ENCODE assay signal across 14 mouse cellular contexts in genomic region chr14:20668154-20668810, GRCm38 (mm10). TPM values are rescaled to one million over a fixed set of nuclear protein-coding genes. Genes with fewer than 3 reads are reported as not detected.
A peak's percentile ranks its signal among the peaks of the same experiment; 100 is the strongest.
DNase-seq lines count a peak whose midpoint lies in the region; ATAC-seq and TF ChIP-seq lines count a peak whose summit lies in the region.
"Had no signal": no experiment of that assay in that cellular context is flagged by ENCODE, and none has a peak within 500 bp of the region (broad histone marks: within the 10 kb centered on the region; RNA-seq: fewer than 3 reads in every experiment).

Synpo2l (minus strand) TSS chr14:20668354.

- no peak for TF ChIP-seq CTCF in heart, postnatal 0 days (IDR thresholded peaks at IDR 0.05; ENCODE audit: low read depth)

- peak; percentile 87 for DNase-seq in gastrocnemius, postnatal 25 days
- DNase-seq in heart, postnatal 0 days (ENCODE audit: low spot score) = peak; percentile 92
- DNase-seq in limb, embryonic 10.5 days (ENCODE audit: low spot score) = no peak
- no peak for DNase-seq in layer of hippocampus, postnatal 10 days (ENCODE audit: low spot score in 2 of 2)
- no peak for DNase-seq in thymus, postnatal 25 days
- DNase-seq in spleen, postnatal 4 days (ENCODE audit: low spot score in 2 of 2) = no peak
- DNase-seq in retina, embryonic 14.5 days (ENCODE audit: low spot score) = no peak
- DNase-seq: cerebellum, adult 11 months; right cerebral cortex, postnatal 25 days had no signal

- H3K27ac ChIP-seq in embryonic facial prominence, embryonic 15.5 days (replicated peaks) = peak within 1 kb of the TSS; percentile 39; the same call in 1 of the 2 replicates
- peak within 1 kb of the TSS; percentile 99 for H3K27ac ChIP-seq in heart, postnatal 0 days (ENCODE audit: low read depth)
- 0 out of 2 replicates have a peak within 1 kb of the TSS, but pooled peaks have one; percentile 25 for H3K27ac ChIP-seq in limb, embryonic 10.5 days
- H3K27ac ChIP-seq: embryonic facial prominence, embryonic 13.5 days; layer of hippocampus, adult 2 months; liver, embryonic 14.5 days had no signal

- H3K4me2 ChIP-seq in embryonic facial prominence, embryonic 15.5 days (replicated peaks) = no peak within 1 kb of the TSS
- H3K4me2 ChIP-seq in heart, postnatal 0 days (ENCODE audit: low read depth, low read length) = peak within 1 kb of the TSS; percentile 74
- H3K4me2 ChIP-seq: embryonic facial prominence, embryonic 13.5 days had no signal

- H3K9ac ChIP-seq in embryonic facial prominence, embryonic 15.5 days = no peak within 1 kb of the TSS
- H3K9ac ChIP-seq in heart, postnatal 0 days (replicated peaks; ENCODE audit: low read depth, low read length) = peak within 1 kb of the TSS; percentile 72
- H3K9ac ChIP-seq: embryonic facial prominence, embryonic 13.5 days; liver, embryonic 14.5 days had no signal

- WGBS in embryonic facial prominence, embryonic 15.5 days = 74% methylated on average over 8 of the region's 8 CpGs
- 40% methylated on average over 8 of the region's 8 CpGs for WGBS in heart, postnatal 0 days
- 87% methylated on average over 8 of the region's 8 CpGs for WGBS in limb, embryonic 10.5 days

- no peaks in the 10 kb centered on the region; the same call in 1 of the 2 replicates for H3K27me3 ChIP-seq in embryonic facial prominence, embryonic 15.5 days
- H3K27me3 ChIP-seq in heart, postnatal 0 days (ENCODE audit: control insufficient read depth, insufficient read depth, low read length) = no peaks in the 10 kb centered on the region
- peaks cover 38% of the 10 kb centered on the region for H3K27me3 ChIP-seq in limb, embryonic 10.5 days (ENCODE audit: low read depth, poor library complexity, severe bottlenecking)

- ATAC-seq in embryonic facial prominence, embryonic 15.5 days (ENCODE audit: insufficient number of reproducible peaks, low FRiP score, low TSS enrichment, low read depth) = 0 out of 2 replicates have a peak, but pooled peaks have one; percentile 36
- peak; percentile 75 for ATAC-seq in heart, postnatal 0 days (ENCODE audit: insufficient read depth, low read depth)

- H3K36me3 ChIP-seq in embryonic facial prominence, embryonic 15.5 days = no peaks in the 10 kb centered on the region
- H3K36me3 ChIP-seq in heart, postnatal 0 days (replicated peaks; ENCODE audit: control insufficient read depth, insufficient read depth, low read length) = no peaks in the 10 kb centered on the region
- H3K36me3 ChIP-seq in limb, embryonic 10.5 days = 0 out of 2 replicates have a peak, but pooled peaks cover 3% of the 10 kb centered on the region
- H3K36me3 ChIP-seq: embryonic facial prominence, embryonic 13.5 days had no signal

- H3K9me3 ChIP-seq in embryonic facial prominence, embryonic 15.5 days (replicated peaks) = no peaks in the 10 kb centered on the region
- H3K9me3 ChIP-seq in heart, postnatal 0 days (replicated peaks; ENCODE audit: control insufficient read depth, low read length) = no peaks in the 10 kb centered on the region
- no peaks in the 10 kb centered on the region for H3K9me3 ChIP-seq in limb, embryonic 10.5 days (replicated peaks)
- H3K9me3 ChIP-seq: embryonic facial prominence, embryonic 13.5 days; megakaryocyte, embryonic 14.5 days had no signal

- no peak within 1 kb of the TSS for H3K4me3 ChIP-seq in embryonic facial prominence, embryonic 15.5 days (replicated peaks)
- peak within 1 kb of the TSS; percentile 51 for H3K4me3 ChIP-seq in heart, postnatal 0 days (ENCODE audit: low read depth, low read length)
- H3K4me3 ChIP-seq in limb, embryonic 10.5 days = no peak within 1 kb of the TSS
- H3K4me3 ChIP-seq: embryonic facial prominence, embryonic 13.5 days; layer of hippocampus, adult 2 months; megakaryocyte, embryonic 14.5 days had no signal

- peak; percentile 81 for TF ChIP-seq EP300 in heart, postnatal 0 days (IDR thresholded peaks at IDR 0.05; ENCODE audit: low read depth)

- no peaks in the 10 kb centered on the region for H3K4me1 ChIP-seq in embryonic facial prominence, embryonic 15.5 days
- H3K4me1 ChIP-seq in heart, postnatal 0 days (ENCODE audit: control insufficient read depth, insufficient read depth) = peaks cover 23% of the 10 kb centered on the region
- peaks cover 6% of the 10 kb centered on the region; the same call in 1 of the 2 replicates for H3K4me1 ChIP-seq in limb, embryonic 10.5 days
- H3K4me1 ChIP-seq: embryonic facial prominence, embryonic 13.5 days had no signal

RNA-seq across cellular contexts. Expression of gene Synpo2l, which starts in this region (rescaled TPM):
- 30.1 and 37.7 TPM in 2 replicates for polyA plus RNA-seq in embryonic facial prominence, embryonic 15.5 days (2015; fragmentation: Nextera tagmentation; extraction: Ambion mirVana)
- 100 to 1,000 TPM; 135 to 192 TPM for total RNA-seq in gastrocnemius, postnatal 25 days (2021)
- total RNA-seq in heart, postnatal 0 days (2014; rRNA removed; ENCODE audit: low replicate concordance) = 190 and 249 TPM in 2 replicates
- polyA plus RNA-seq in heart, postnatal 0 days (2015; fragmentation: Nextera tagmentation; extraction: Ambion mirVana) = 96.8 and 104 TPM in 2 replicates
- polyA plus RNA-seq in limb, embryonic 10.5 days (2016; fragmentation: Nextera tagmentation; extraction: Ambion mirVana) = 0.51 and 1.9 TPM in 2 replicates
- total RNA-seq in layer of hippocampus, postnatal 10 days (2021) = under 1 TPM; 0.21 to 0.29 TPM

Comparison
In these comparisons a context has a peak if more than half of its experiments do, and no peak if none do; other contexts are left out.
1. RNA of gene Synpo2l (total RNA-seq): 135 to 192 TPM in gastrocnemius, postnatal 25 days and 190 to 249 TPM in heart, postnatal 0 days; 0.21 to 0.29 TPM in layer of hippocampus, postnatal 10 days; every median in the first group is over 100 times any median in the second.
2. RNA of gene Synpo2l (polyA plus RNA-seq): 96.8 to 104 TPM in heart, postnatal 0 days and 30.1 to 37.7 TPM in embryonic facial prominence, embryonic 15.5 days; 0.51 to 1.9 TPM in limb, embryonic 10.5 days; every median in the first group is over 10 times any median in the second.
3. H3K27ac ChIP-seq: peak in every context shown above with its lines; median percentile 99 in heart, postnatal 0 days; 39 in embryonic facial prominence, embryonic 15.5 days; 25 in limb, embryonic 10.5 days.
4. DNase-seq: peak in gastrocnemius, postnatal 25 days (single experiment) and heart, postnatal 0 days (single experiment); none in limb, embryonic 10.5 days (single experiment), layer of hippocampus, postnatal 10 days (0 of 2), thymus, postnatal 25 days (single experiment), spleen, postnatal 4 days (0 of 2) and retina, embryonic 14.5 days (single experiment).